Mouse (Mus musculus) embryonic facial prominence, embryonic 11.5 days (tissue): ENCODE measurements around the gene Vcan. TPM values are rescaled to one million over a fixed set of nuclear protein-coding genes. Genes with fewer than 3 reads are reported as not detected.

Experiments
- ATAC-seq: fragments of 200-750 bp; cut with Nextera tagmentation; replicated peaks from 2 replicates; pipeline ENCODE4 v1.8.0; 2017; ENCODE audit warnings: low read depth; ENCODE audit not compliant: insufficient number of reproducible peaks, low FRiP score, low TSS enrichment
- DNase-seq: peaks from one replicate; pipeline ENCODE4 v3.0.0-alpha.2; 2015; ENCODE audit warnings: low spot score
- H3K27ac ChIP-seq: fragments of 300-500 bp; sonication (generic); replicated peaks from 2 replicates; pipeline ENCODE4 v1.5.1; 2014; ENCODE audit warnings: mild to moderate bottlenecking, low read depth, low read length, control low read depth
- H3K27me3 ChIP-seq: fragments of 300-500 bp; sonication (generic); 2 replicates; pipeline ENCODE4 v1.6.1; 2014; ENCODE audit warnings: mild to moderate bottlenecking, low read length, moderate library complexity, mixed read lengths; ENCODE audit not compliant: control insufficient read depth, insufficient read depth
- H3K36me3 ChIP-seq: fragments of 300-500 bp; sonication (generic); replicated peaks from 2 replicates; pipeline ENCODE4 v1.6.1; 2014; ENCODE audit warnings: low read depth, mild to moderate bottlenecking, low read length, moderate library complexity, mixed read lengths; ENCODE audit not compliant: control insufficient read depth, insufficient read depth
- H3K4me1 ChIP-seq: fragments of 300-500 bp; sonication (generic); 2 replicates; pipeline ENCODE4 v1.6.1; 2014; ENCODE audit warnings: low read length, mixed read lengths; ENCODE audit not compliant: control insufficient read depth, insufficient read depth
- H3K4me2 ChIP-seq: fragments of 300-500 bp; sonication (generic); 2 replicates; pipeline ENCODE4 v1.6.1; 2014; ENCODE audit warnings: low read depth, mild to moderate bottlenecking, control low read depth, low read length, moderate library complexity
- H3K4me3 ChIP-seq: fragments of 300-500 bp; sonication (generic); 2 replicates; pipeline ENCODE4 v1.5.1; 2014; ENCODE audit warnings: low read depth, low read length, control low read depth
- H3K9ac ChIP-seq: fragments of 300-500 bp; sonication (generic); replicated peaks from 2 replicates; pipeline ENCODE4 v1.6.1; 2014; ENCODE audit warnings: mild to moderate bottlenecking, control low read depth, low read length
- H3K9me3 ChIP-seq: fragments of 300-500 bp; sonication (generic); replicated peaks from 2 replicates; pipeline ENCODE4 v1.6.1; 2016; ENCODE audit warnings: mild to moderate bottlenecking, low read length, inconsistent platforms, mixed read lengths; ENCODE audit not compliant: control insufficient read depth
- WGBS: fragments of 180-500 bp; shearing (Covaris S2); extraction: QIAGEN DNeasy Blood & Tissue Kit; methylation state at CpG from one replicate; pipeline ENCODE4 v1.1.7; 2014; 5-methylcytosine and 5-hydroxymethylcytosine counted together
- polyA plus RNA-seq: library from polyadenylated mRNA; unstranded; fragments of >200 nt; fragmentation: Nextera tagmentation; extraction: Ambion mirVana; gene quantifications from 2 replicates; pipeline ENCODE4 v1.2.1, GENCODE M21; 2014

Vcan gene
- polyA plus RNA-seq, 1 experiment from 2014 or later: 108 TPM

GRCm38 (mm10) chr13:89668981-89669880 lies 73.1 kb downstream of the Vcan start:
- ATAC-seq (no peak), DNase-seq (no peak)
- Histone ChIP-seq H3K27ac (no peak overlapping the region), H3K9me3 (no peaks in the 10 kb centered on the region), H3K9ac (no peak overlapping the region), H3K4me2 (no peak overlapping the region), H3K27me3 (no peaks in the 10 kb centered on the region), H3K4me3 (no peak overlapping the region), H3K4me1 (no peaks in the 10 kb centered on the region), H3K36me3 (no peaks in the 10 kb centered on the region; the same call in none of the 2 replicates)
- 56% methylated on average over 10 of the region's 10 CpGs for WGBS

- 86% methylated on average over 1 of the region's 1 CpGs for whole genome bisulfite sequencing
- ATAC-seq (0 out of 2 replicates have a peak, but pooled peaks have one; percentile 72), DNase-seq (peak; percentile 53)
- Histone ChIP-seq H3K9ac (no peak overlapping the region), H3K4me2 (no peak overlapping the region), H3K4me3 (no peak overlapping the region), H3K4me1 (no peaks in the 10 kb centered on the region), H3K27me3 (no peaks in the 10 kb centered on the region), H3K9me3 (no peaks in the 10 kb centered on the region), H3K36me3 (no peaks in the 10 kb centered on the region; the same call in none of the 2 replicates), H3K27ac (no peak overlapping the region)
Measured at GRCm38 (mm10) chr13:89668069-89668468, 74.2 kb downstream of the Vcan start.

GRCm38 (mm10) chr13:89661688-89662087 lies 80.6 kb downstream of the Vcan start:
- Histone ChIP-seq H3K27ac (no peak overlapping the region), H3K9ac (no peak overlapping the region), H3K36me3 (no peaks in the 10 kb centered on the region; the same call in 1 of the 2 replicates), H3K4me1 (no peaks in the 10 kb centered on the region), H3K27me3 (no peaks in the 10 kb centered on the region), H3K4me3 (no peak overlapping the region), H3K4me2 (no peak overlapping the region), H3K9me3 (no peaks in the 10 kb centered on the region)
- ATAC-seq (no peak), DNase-seq (no peak)
- 68% methylated on average over 2 of the region's 2 CpGs for WGBS

- WGBS: 96% methylated on average over 11 of the region's 11 CpGs
- Histone ChIP-seq H3K36me3 (no peaks in the 10 kb centered on the region; the same call in 1 of the 2 replicates), H3K4me3 (no peak overlapping the region), H3K27me3 (no peaks in the 10 kb centered on the region), H3K4me2 (no peak overlapping the region), H3K4me1 (no peaks in the 10 kb centered on the region), H3K9me3 (no peaks in the 10 kb centered on the region), H3K9ac (no peak overlapping the region), H3K27ac (no peak overlapping the region)
- ATAC-seq (no peak), DNase-seq (no peak)
Measured at GRCm38 (mm10) chr13:89657046-89657445, 85.3 kb downstream of the Vcan start.

- 93% methylated on average over 2 of the region's 2 CpGs for WGBS
- Histone ChIP-seq H3K27ac (no peak overlapping the region), H3K4me1 (no peaks in the 10 kb centered on the region), H3K9me3 (no peaks in the 10 kb centered on the region), H3K36me3 (no peaks in the 10 kb centered on the region), H3K27me3 (no peaks in the 10 kb centered on the region), H3K4me2 (no peak overlapping the region), H3K4me3 (no peak overlapping the region), H3K9ac (no peak overlapping the region)
- no peak for ATAC-seq
- DNase-seq: no peak
Measured at GRCm38 (mm10) chr13:89653279-89653678, 89.0 kb downstream of the Vcan start.

GRCm38 (mm10) chr13:89652773-89653172 lies 89.5 kb downstream of the Vcan start:
- H3K9me3 ChIP-seq: no peaks in the 10 kb centered on the region
- 70% methylated on average over 1 of the region's 1 CpGs for WGBS
- H3K27me3 ChIP-seq: no peaks in the 10 kb centered on the region
- H3K9ac ChIP-seq: no peak overlapping the region
- ATAC-seq: no peak
- H3K4me1 ChIP-seq: no peaks in the 10 kb centered on the region
- H3K4me3 ChIP-seq: no peak overlapping the region
- no peak overlapping the region for H3K4me2 ChIP-seq
- H3K27ac ChIP-seq: no peak overlapping the region
- H3K36me3 ChIP-seq: no peaks in the 10 kb centered on the region
- DNase-seq: no peak

- no peaks in the 10 kb centered on the region for H3K27me3 ChIP-seq
- DNase-seq (no peak), ATAC-seq (no peak)
- no peaks in the 10 kb centered on the region for H3K36me3 ChIP-seq
- 84% methylated on average over 2 of the region's 2 CpGs for WGBS
- H3K9me3 ChIP-seq: no peaks in the 10 kb centered on the region
- no peak overlapping the region for H3K4me2 ChIP-seq
- no peak overlapping the region for H3K27ac ChIP-seq
- H3K9ac ChIP-seq: no peak overlapping the region
- no peaks in the 10 kb centered on the region for H3K4me1 ChIP-seq
- H3K4me3 ChIP-seq: no peak overlapping the region
Measured at GRCm38 (mm10) chr13:89645589-89645988, 96.7 kb downstream of the Vcan start.

- Histone ChIP-seq H3K36me3 (no peaks in the 10 kb centered on the region), H3K4me3 (no peak overlapping the region), H3K9ac (no peak overlapping the region), H3K27me3 (no peaks in the 10 kb centered on the region), H3K9me3 (no peaks in the 10 kb centered on the region), H3K4me1 (no peaks in the 10 kb centered on the region), H3K27ac (no peak overlapping the region), H3K4me2 (no peak overlapping the region)
- DNase-seq: no peak
- WGBS: 74% methylated on average over 3 of the region's 3 CpGs
- no peak for ATAC-seq
Measured at GRCm38 (mm10) chr13:89637012-89637411, 105.3 kb downstream of the Vcan start.
